Mouse (Mus musculus) layer of hippocampus, postnatal 10 days (tissue): ENCODE data around the gene Kmo. TPM values are rescaled to one million over a fixed set of nuclear protein-coding genes. Genes with fewer than 3 reads are reported as not detected.

Experiments
- DNase-seq, 2 experiments: peaks; one replicate each; pipeline ENCODE4 v3.0.0; 2021; ENCODE audit warnings: low spot score in 2 of 2
- total RNA-seq, 2 experiments: library from RNA; stranded (reverse); gene quantifications; 2 replicates each; pipeline ENCODE4 v1.2.3; 2021

Kmo gene
- total RNA-seq, 2 experiments from 2014 or later = not detected

GRCm38 (mm10) chr1:175693429-175693960 lies 73.3 kb downstream of the Kmo start:
- peak in 1 of 2 experiments; percentile 12 for DNase-seq

DNA sequence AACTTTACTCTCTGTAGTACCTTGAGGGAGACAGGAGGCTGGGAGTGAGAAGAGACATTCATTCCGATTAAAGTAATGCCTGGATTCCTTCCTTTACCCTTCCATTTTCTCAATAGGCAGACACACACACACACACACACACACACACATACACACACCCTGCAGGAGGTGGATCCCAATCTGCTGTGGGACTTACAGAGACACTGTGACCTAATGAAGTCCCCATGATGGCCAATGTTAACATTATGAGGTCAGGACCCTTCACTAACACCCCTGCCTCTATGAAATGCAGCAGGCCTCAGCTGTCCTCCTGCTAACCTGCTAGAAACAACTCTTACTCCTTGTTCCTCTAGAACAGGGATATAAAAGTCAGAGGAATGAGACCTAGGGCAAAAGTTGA lies 78.1 kb downstream of the Kmo start, which contains the start of gene Wdr64:
Gene Wdr64, plus strand, starts transcription at position 301 of the 400 bp plus-strand sequence.
- no peak for DNase-seq

DNA sequence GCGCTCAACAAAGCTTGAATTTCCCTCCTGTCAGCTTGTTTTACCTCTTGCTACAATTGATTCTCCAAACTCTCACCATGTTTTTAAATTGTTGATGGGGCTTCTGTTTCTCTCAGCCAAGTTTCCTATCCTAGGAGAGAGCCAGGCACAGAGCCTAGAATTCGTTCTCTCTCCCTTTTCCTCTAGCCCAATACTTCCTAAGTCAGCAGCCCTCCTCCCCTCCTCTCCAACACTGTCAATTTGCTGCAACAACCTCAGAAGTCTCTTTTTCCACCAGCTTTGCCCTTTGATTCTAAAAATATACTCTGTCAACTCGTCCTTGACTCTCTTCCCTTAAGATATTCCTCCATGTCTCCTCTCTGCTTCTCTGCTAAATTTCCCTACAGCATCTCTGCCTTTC lies 79.2 kb downstream of the Kmo start:
- DNase-seq = no peak

GRCm38 (mm10) chr1:175699796-175700195 lies 79.6 kb downstream of the Kmo start:
- no peak for DNase-seq

- DNase-seq = no peak
Measured at GRCm38 (mm10) chr1:175701145-175701544, 81.0 kb downstream of the Kmo start.

DNA sequence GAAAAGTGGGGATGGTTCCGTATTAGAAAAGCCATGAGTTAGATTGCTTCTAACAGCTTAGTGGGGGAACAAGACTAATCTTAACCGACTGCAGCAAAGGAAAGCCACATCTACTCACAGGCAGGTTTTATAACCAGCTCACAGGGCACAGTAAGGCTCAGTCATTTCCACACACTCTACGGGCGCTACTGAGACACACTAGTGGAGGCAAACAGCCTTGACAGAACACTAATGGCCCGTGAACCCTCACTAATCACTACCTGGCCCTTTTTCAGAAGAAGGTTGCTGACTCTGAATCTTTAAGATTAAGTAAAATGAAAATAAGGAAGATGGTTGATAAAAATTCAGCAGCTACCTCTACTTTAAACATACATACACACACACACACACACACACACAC lies 87.4 kb downstream of the Kmo start:
- DNase-seq = no peak

- DNase-seq = no peak
Measured at GRCm38 (mm10) chr1:175708013-175708412, 87.8 kb downstream of the Kmo start.

Other genes with a start within 250 kb of the Kmo start
- gene Rgs7, start 127.9 kb upstream of the Kmo start, total RNA-seq = 10 to 100 TPM; 77.4 to 81.6 TPM
- 10 to 100 TPM; 82.3 to 82.7 TPM for gene Fh1, start 5.3 kb downstream of the Kmo start, total RNA-seq
- 1 to 10 TPM; 5.7 to 6.4 TPM for gene Opn3, start 72.4 kb downstream of the Kmo start, total RNA-seq
- 10 to 100 TPM; 10.1 to 12.6 TPM for gene Chml, start 72.5 kb downstream of the Kmo start, total RNA-seq
- not detected for gene Wdr64, start 78.2 kb downstream of the Kmo start, total RNA-seq